Mouse (Mus musculus) hindbrain, embryonic 13.5 days (tissue): ENCODE results near the gene Zfp956. TPM values are rescaled to one million over a fixed set of nuclear protein-coding genes. Genes with fewer than 3 reads are reported as not detected.

Experiments
- ATAC-seq: fragments of 200-750 bp; cut with Nextera tagmentation; 2 replicates; pipeline ENCODE4 v1.8.0; 2017; ENCODE audit warnings: moderate TSS enrichment; ENCODE audit not compliant: low FRiP score
- H3K27ac ChIP-seq: fragments of 300-500 bp; sonication (generic); 2 replicates; pipeline ENCODE4 v1.5.1; 2015; ENCODE audit warnings: inconsistent platforms, mild to moderate bottlenecking, moderate library complexity
- H3K27me3 ChIP-seq: fragments of 300-500 bp; sonication (generic); 2 replicates; pipeline ENCODE4 v1.6.1; 2015; ENCODE audit warnings: mild to moderate bottlenecking, inconsistent platforms
- H3K36me3 ChIP-seq: fragments of 300-500 bp; sonication (generic); 2 replicates; pipeline ENCODE4 v1.6.1; 2015; ENCODE audit warnings: mild to moderate bottlenecking, inconsistent platforms
- H3K4me1 ChIP-seq: fragments of 300-500 bp; sonication (generic); replicated peaks from 2 replicates; pipeline ENCODE4 v1.6.1; 2015; ENCODE audit warnings: inconsistent platforms
- H3K4me2 ChIP-seq: fragments of 300-500 bp; sonication (generic); 2 replicates; pipeline ENCODE4 v1.6.1; 2015; ENCODE audit warnings: inconsistent platforms, mild to moderate bottlenecking, moderate library complexity
- H3K4me3 ChIP-seq: fragments of 300-500 bp; sonication (generic); 2 replicates; pipeline ENCODE4 v1.5.1; 2015; ENCODE audit warnings: mild to moderate bottlenecking, inconsistent platforms
- H3K9ac ChIP-seq: fragments of 300-500 bp; sonication (generic); 2 replicates; pipeline ENCODE4 v1.6.1; 2015; ENCODE audit warnings: mild to moderate bottlenecking, inconsistent platforms
- H3K9me3 ChIP-seq: fragments of 300-500 bp; sonication (generic); 2 replicates; pipeline ENCODE4 v1.6.1; 2016; ENCODE audit warnings: inconsistent platforms
- WGBS: fragments of 180-500 bp; shearing (Covaris S2); methylation state at CpG from one replicate; pipeline ENCODE4 v1.1.7; 2015; 5-methylcytosine and 5-hydroxymethylcytosine counted together
- polyA plus RNA-seq: library from polyadenylated mRNA; unstranded; fragments of >200 nt; fragmentation: Nextera tagmentation; extraction: Ambion mirVana; gene quantifications from 2 replicates; pipeline ENCODE4 v1.2.1, GENCODE M21; 2015

The Zfp956 gene
- polyA plus RNA-seq, 1 experiment from 2014 or later, result 17.0 TPM

DNA sequence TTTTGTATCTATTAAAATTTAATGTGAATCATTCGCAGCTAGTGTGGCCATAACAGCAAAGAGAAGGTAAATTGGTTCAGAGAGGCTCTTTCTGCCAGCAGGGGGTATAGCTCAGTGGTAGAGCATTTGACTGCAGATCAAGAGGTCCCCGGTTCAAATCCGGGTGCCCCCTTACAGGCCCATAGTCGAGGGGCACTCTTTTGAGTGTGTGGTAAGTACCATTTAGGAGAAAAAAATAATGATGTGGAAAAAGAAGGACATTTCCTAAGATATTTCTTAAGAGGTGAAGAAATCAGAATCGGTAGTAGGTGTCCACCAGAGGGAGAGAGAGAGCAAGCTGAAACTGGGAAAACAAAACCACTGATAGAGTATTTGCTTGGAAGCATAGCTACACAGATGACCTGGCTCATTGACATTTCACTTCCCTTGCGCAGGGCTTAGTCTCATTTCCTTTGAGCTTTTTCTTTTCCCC, 25.7 kb downstream of the Zfp956 start:
- Histone ChIP-seq H3K27ac (no peak overlapping the region), H3K9ac (no peak overlapping the region), H3K27me3 (no peaks in the 10 kb centered on the region), H3K36me3 (no peaks in the 10 kb centered on the region), H3K4me2 (no peak overlapping the region), H3K4me1 (no peaks in the 10 kb centered on the region), H3K4me3 (no peak overlapping the region), H3K9me3 (no peaks in the 10 kb centered on the region)
- ATAC-seq, result peak; percentile 63; the same call in 1 of the 2 replicates
- 19% methylated on average over 6 of the region's 6 CpGs for WGBS

DNA sequence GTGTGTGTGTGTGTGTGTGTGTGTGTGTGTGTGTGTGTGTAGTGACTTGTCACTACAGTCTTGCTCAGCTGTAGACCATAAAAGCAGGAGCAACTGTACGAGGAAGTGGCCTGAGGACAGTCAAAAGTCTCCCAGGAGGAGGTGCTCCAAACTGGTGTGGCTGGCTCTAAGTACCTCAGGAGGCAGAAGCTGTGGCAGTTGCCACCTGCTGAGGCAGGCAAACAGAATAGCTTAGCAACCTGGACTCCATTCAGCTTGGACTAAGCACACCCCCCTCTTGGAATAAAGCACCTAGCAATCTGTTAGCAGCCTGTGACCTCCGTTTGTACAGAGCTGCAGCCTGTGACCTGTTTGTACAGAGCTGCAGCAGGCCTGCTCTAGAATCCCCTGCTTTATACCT, 30.7 kb downstream of the Zfp956 start:
- Histone ChIP-seq H3K4me1 (no peaks in the 10 kb centered on the region), H3K4me2 (no peak overlapping the region), H3K27me3 (no peaks in the 10 kb centered on the region), H3K9me3 (no peaks in the 10 kb centered on the region), H3K27ac (no peak overlapping the region), H3K9ac (no peak overlapping the region), H3K4me3 (no peak overlapping the region), H3K36me3 (no peaks in the 10 kb centered on the region)
- 6% methylated on average over 2 of the region's 2 CpGs for WGBS
- no peak for ATAC-seq

DNA sequence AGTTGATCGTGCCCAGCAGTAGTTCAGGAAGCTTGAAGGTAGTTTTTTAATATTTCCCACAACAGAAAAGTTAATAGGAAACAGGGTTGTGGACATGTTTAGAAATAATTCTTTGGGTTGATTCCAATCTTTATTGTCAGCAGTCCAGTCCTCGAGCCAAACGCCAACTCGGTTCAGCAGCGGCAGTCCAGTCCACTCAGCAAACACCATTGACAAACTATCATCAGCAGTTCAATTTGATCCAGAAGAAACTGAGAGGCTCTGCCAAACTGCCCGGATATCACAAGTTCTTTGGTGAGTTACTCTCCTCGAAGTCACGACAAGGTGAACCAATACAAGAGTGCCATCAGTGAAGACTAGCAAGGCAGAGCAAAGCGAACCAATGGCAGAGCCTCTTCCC, 42.5 kb downstream of the Zfp956 start:
- no peak overlapping the region for H3K9ac ChIP-seq
- no peaks in the 10 kb centered on the region for H3K36me3 ChIP-seq
- H3K27me3 ChIP-seq, result no peaks in the 10 kb centered on the region
- 94% methylated on average over 9 of the region's 9 CpGs for WGBS
- no peak for ATAC-seq
- H3K27ac ChIP-seq, result no peak overlapping the region
- H3K4me1 ChIP-seq, result no peaks in the 10 kb centered on the region
- H3K4me2 ChIP-seq, result no peak overlapping the region
- no peaks in the 10 kb centered on the region for H3K9me3 ChIP-seq
- H3K4me3 ChIP-seq, result no peak overlapping the region

DNA sequence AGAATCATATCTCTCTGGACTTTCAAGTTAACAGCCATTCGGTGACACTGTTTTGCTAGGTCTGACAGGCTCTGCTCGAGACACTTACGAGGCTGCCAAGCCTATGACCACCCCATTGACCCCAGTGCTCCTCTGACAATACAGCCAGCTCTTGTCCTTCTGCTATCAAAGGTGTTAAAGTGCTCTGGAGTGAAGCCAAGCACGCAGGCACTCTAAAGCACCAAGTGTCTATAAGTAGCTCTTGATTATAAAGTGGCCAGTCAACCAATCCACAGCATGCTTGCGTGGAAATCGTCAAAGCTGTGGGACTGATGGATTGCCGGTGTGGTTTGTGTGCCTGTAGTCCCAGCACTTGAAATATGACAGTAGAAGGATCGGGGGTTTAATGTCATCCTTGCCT, 57.5 kb downstream of the Zfp956 start:
- H3K4me3 ChIP-seq, result no peak overlapping the region
- no peaks in the 10 kb centered on the region for H3K36me3 ChIP-seq
- no peak for ATAC-seq
- H3K4me1 ChIP-seq, result peaks cover 2% of the 10 kb centered on the region; the same call in 1 of the 2 replicates
- no peak overlapping the region for H3K27ac ChIP-seq
- H3K27me3 ChIP-seq, result no peaks in the 10 kb centered on the region
- WGBS, result 58% methylated on average over 8 of the region's 8 CpGs
- H3K4me2 ChIP-seq, result no peak overlapping the region
- H3K9me3 ChIP-seq, result no peaks in the 10 kb centered on the region
- H3K9ac ChIP-seq, result no peak overlapping the region

Other genes with a start within 250 kb of the Zfp956 start
- 177 and 180 TPM in 2 replicates for gene Pdia4, start 140.0 kb upstream of the Zfp956 start, polyA plus RNA-seq
- 15.3 and 16.6 TPM in 2 replicates for gene Zfp786, start 122.5 kb upstream of the Zfp956 start, polyA plus RNA-seq
- gene Zfp398, start 117.7 kb upstream of the Zfp956 start, polyA plus RNA-seq, result 17.9 and 18.1 TPM in 2 replicates
- 22.2 and 22.3 TPM in 2 replicates for gene Zfp282, start 76.2 kb upstream of the Zfp956 start, polyA plus RNA-seq
- gene Zfp212, start 32.9 kb upstream of the Zfp956 start, polyA plus RNA-seq, result 20.0 and 22.5 TPM in 2 replicates
- 8.5 and 8.9 TPM in 2 replicates for gene Zfp777, start 95.5 kb downstream of the Zfp956 start, polyA plus RNA-seq
- gene Zfp746, start 133.2 kb downstream of the Zfp956 start, polyA plus RNA-seq, result 17.6 and 21.6 TPM in 2 replicates